Comparison of ENCODE assay signal across 8 mouse cellular contexts in the genomic region with DNA sequence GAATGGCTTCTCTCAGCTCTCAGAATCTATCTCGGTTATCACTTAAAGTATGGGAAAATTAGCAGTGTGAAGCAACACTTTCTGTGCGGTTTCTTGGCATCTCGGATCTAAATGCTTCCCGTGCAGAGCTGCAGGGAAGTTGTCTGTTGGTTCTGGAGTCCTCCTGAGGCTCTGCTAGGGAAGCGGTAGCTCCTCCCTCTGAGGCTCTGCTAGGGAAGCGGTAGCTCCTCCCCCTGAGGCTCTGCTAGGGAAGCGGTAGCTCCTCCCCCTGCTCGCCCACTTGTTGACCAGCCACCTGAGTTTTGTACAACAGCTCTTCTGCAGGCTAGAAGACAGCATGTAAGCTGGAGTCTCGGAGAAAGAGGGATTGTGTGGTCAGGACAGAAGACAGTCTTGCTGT. TPM values are rescaled to one million over a fixed set of nuclear protein-coding genes. Genes with fewer than 3 reads are reported as not detected.
DNase-seq lines count a peak whose midpoint lies in the region; ATAC-seq and TF ChIP-seq lines count a peak whose summit lies in the region.

No protein-coding gene starts in this region.

- ATAC-seq in CD4-positive, CD25-positive, alpha-beta regulatory T cell, adult 4 months = peak; percentile 34
- ATAC-seq in heart, postnatal 0 days (ENCODE audit: insufficient read depth, low read depth) = peak; percentile 93
- ATAC-seq in limb, embryonic 14.5 days (ENCODE audit: low FRiP score, low read depth) = 0 out of 2 replicates have a peak, but pooled peaks have one; percentile 50
- 0 out of 2 replicates have a peak, but pooled peaks have one; percentile 48 for ATAC-seq in midbrain, embryonic 13.5 days

- H3K4me2 ChIP-seq in heart, postnatal 0 days (ENCODE audit: low read depth, low read length) = peak overlapping the region; percentile 52
- H3K4me2 ChIP-seq in limb, embryonic 14.5 days (replicated peaks; ENCODE audit: low read depth, low read length, severe bottlenecking) = no peak overlapping the region
- no peak overlapping the region for H3K4me2 ChIP-seq in midbrain, embryonic 13.5 days (replicated peaks)

- 0 out of 2 replicates have a peak overlapping the region, but pooled peaks have one; percentile 17 for H3K27ac ChIP-seq in heart, postnatal 0 days (ENCODE audit: low read depth)
- H3K27ac ChIP-seq in limb, embryonic 14.5 days (replicated peaks; ENCODE audit: low read depth, low read length) = no peak overlapping the region
- H3K27ac ChIP-seq in midbrain, embryonic 13.5 days = no peak overlapping the region

- H3K4me1 ChIP-seq in heart, postnatal 0 days (ENCODE audit: control insufficient read depth, insufficient read depth) = peaks cover 8% of the 10 kb centered on the region; the same call in 1 of the 2 replicates
- no peaks in the 10 kb centered on the region for H3K4me1 ChIP-seq in limb, embryonic 14.5 days (ENCODE audit: control insufficient read depth, insufficient read depth, low read length)
- 0 out of 2 replicates have a peak, but pooled peaks cover 3% of the 10 kb centered on the region for H3K4me1 ChIP-seq in midbrain, embryonic 13.5 days (replicated peaks)

- peak overlapping the region; percentile 21; the same call in 1 of the 2 replicates for H3K4me3 ChIP-seq in heart, postnatal 0 days (ENCODE audit: low read depth, low read length)
- no peak overlapping the region for H3K4me3 ChIP-seq in limb, embryonic 14.5 days (replicated peaks; ENCODE audit: low read length)
- no peak overlapping the region for H3K4me3 ChIP-seq in midbrain, embryonic 13.5 days (replicated peaks)

- no peaks in the 10 kb centered on the region for H3K36me3 ChIP-seq in heart, postnatal 0 days (replicated peaks; ENCODE audit: control insufficient read depth, insufficient read depth, low read length)
- H3K36me3 ChIP-seq in limb, embryonic 14.5 days (ENCODE audit: control insufficient read depth, insufficient read depth, low read length) = 0 out of 2 replicates have a peak, but pooled peaks cover 5% of the 10 kb centered on the region
- no peaks in the 10 kb centered on the region for H3K36me3 ChIP-seq in midbrain, embryonic 13.5 days

- 12% methylated on average over 9 of the region's 9 CpGs for WGBS in heart, postnatal 0 days
- 23% methylated on average over 9 of the region's 9 CpGs for WGBS in limb, embryonic 14.5 days
- 25% methylated on average over 9 of the region's 9 CpGs for WGBS in midbrain, embryonic 13.5 days

- TF ChIP-seq CTCF in brain, embryonic 14.5 days (IDR thresholded peaks at IDR 0.05; ENCODE audit: borderline replicate concordance, extremely low read depth, insufficient read depth, insufficient read length) = no peak
- TF ChIP-seq CTCF in heart, postnatal 0 days (IDR thresholded peaks at IDR 0.05; ENCODE audit: low read depth) = no peak

- TF ChIP-seq EP300 in heart, postnatal 0 days (IDR thresholded peaks at IDR 0.05; ENCODE audit: low read depth) = no peak

- no peak overlapping the region for H3K9ac ChIP-seq in heart, postnatal 0 days (replicated peaks; ENCODE audit: low read depth, low read length)
- no peak overlapping the region for H3K9ac ChIP-seq in limb, embryonic 14.5 days (ENCODE audit: low read depth, low read length, severe bottlenecking)
- H3K9ac ChIP-seq in midbrain, embryonic 13.5 days (replicated peaks) = no peak overlapping the region

- no peaks in the 10 kb centered on the region for H3K9me3 ChIP-seq in heart, postnatal 0 days (replicated peaks; ENCODE audit: control insufficient read depth, low read length)
- no peaks in the 10 kb centered on the region for H3K9me3 ChIP-seq in limb, embryonic 14.5 days (ENCODE audit: control insufficient read depth, low read length)
- H3K9me3 ChIP-seq in midbrain, embryonic 13.5 days = no peaks in the 10 kb centered on the region

- TF ChIP-seq POLR2A in brain, embryonic 14.5 days (IDR thresholded peaks at IDR 0.05; ENCODE audit: borderline replicate concordance, extremely low read depth, insufficient read depth, insufficient read length, poor library complexity, severe bottlenecking) = no peak
- TF ChIP-seq POLR2A in limb, embryonic 14.5 days (IDR thresholded peaks at IDR 0.05; ENCODE audit: borderline replicate concordance, extremely low read depth, insufficient read depth, insufficient read length) = no peak

- no peaks in the 10 kb centered on the region for H3K27me3 ChIP-seq in heart, postnatal 0 days (ENCODE audit: control insufficient read depth, insufficient read depth, low read length)
- H3K27me3 ChIP-seq in limb, embryonic 14.5 days (ENCODE audit: control insufficient read depth, insufficient read depth, low read length) = no peaks in the 10 kb centered on the region
- H3K27me3 ChIP-seq in midbrain, embryonic 13.5 days = no peaks in the 10 kb centered on the region

- peak; percentile 41 for DNase-seq in brain, embryonic 14.5 days (ENCODE audit: low read depth)
- peak; percentile 71 for DNase-seq in heart, postnatal 0 days (ENCODE audit: low spot score)
- DNase-seq in limb, embryonic 14.5 days (ENCODE audit: low spot score) = peak; percentile 30
- DNase-seq in right cerebral cortex, postnatal 25 days = no peak
- no peak for DNase-seq in urinary bladder, postnatal 36 days (ENCODE audit: low spot score in 2 of 2)
- DNase-seq in ovary, postnatal 36 days (ENCODE audit: low spot score) = no peak

RNA-seq across cellular contexts. Expression of a gene that starts 20.9 kb away (rescaled TPM):
- 100 to 1,000 TPM in 1 of 2 experiments, 10 to 100 TPM in 1; 66.4 to 124 TPM for polyA plus RNA-seq in CD4-positive, CD25-positive, alpha-beta regulatory T cell, adult 4 months (2017; shearing (Covaris generic))
- polyA plus RNA-seq in brain, embryonic 14.5 days (2012; rRNA removed) = 33.8 and 35.7 TPM in 2 replicates
- total RNA-seq in heart, postnatal 0 days (2014; rRNA removed; ENCODE audit: low replicate concordance) = 11.2 and 35.1 TPM in 2 replicates
- 28.9 and 35.5 TPM in 2 replicates for polyA plus RNA-seq in heart, postnatal 0 days (2015; fragmentation: Nextera tagmentation; extraction: Ambion mirVana)
- 31.4 and 33.7 TPM in 2 replicates for polyA plus RNA-seq in limb, embryonic 14.5 days (2012; rRNA removed)
- polyA plus RNA-seq in limb, embryonic 14.5 days (2014; fragmentation: Nextera tagmentation; extraction: Ambion mirVana) = 36.0 and 37.0 TPM in 2 replicates
- polyA plus RNA-seq in midbrain, embryonic 13.5 days (2015; fragmentation: Nextera tagmentation; extraction: Ambion mirVana) = 37.1 and 38.7 TPM in 2 replicates

Comparison
In these comparisons a context has a peak if more than half of its experiments do, and no peak if none do; other contexts are left out.
1. ATAC-seq: peak in every context shown above with its lines; median percentile 93 in heart, postnatal 0 days; 50 in limb, embryonic 14.5 days; 48 in midbrain, embryonic 13.5 days; 34 in CD4-positive, CD25-positive, alpha-beta regulatory T cell, adult 4 months.
2. DNase-seq: peak in brain, embryonic 14.5 days (single experiment), heart, postnatal 0 days (single experiment) and limb, embryonic 14.5 days (single experiment); none in right cerebral cortex, postnatal 25 days (single experiment), urinary bladder, postnatal 36 days (0 of 2) and ovary, postnatal 36 days (single experiment).